Mouse (Mus musculus) embryonic facial prominence, embryonic 14.5 days (tissue): ENCODE measurements around the gene Vegfc. TPM values are rescaled to one million over a fixed set of nuclear protein-coding genes. Genes with fewer than 3 reads are reported as not detected.

Source experiments
- ATAC-seq: fragments of 200-750 bp; cut with Nextera tagmentation; 2 replicates; pipeline ENCODE4 v1.8.0; 2017; ENCODE audit warnings: low read depth, moderate number of reproducible peaks, moderate TSS enrichment
- DNase-seq: peaks from one replicate; pipeline ENCODE4 v3.0.0-alpha.2; 2015; ENCODE audit warnings: low spot score
- H3K27ac ChIP-seq: fragments of 300-500 bp; sonication (generic); replicated peaks from 2 replicates; pipeline ENCODE4 v1.5.1; 2014; ENCODE audit warnings: low read depth, mild to moderate bottlenecking, low read length, moderate library complexity
- H3K27me3 ChIP-seq: fragments of 300-500 bp; sonication (generic); replicated peaks from 2 replicates; pipeline ENCODE4 v1.6.1; 2014; ENCODE audit warnings: low read length; ENCODE audit not compliant: control insufficient read depth, insufficient read depth
- H3K36me3 ChIP-seq: fragments of 300-500 bp; sonication (generic); 2 replicates; pipeline ENCODE4 v1.6.1; 2014; ENCODE audit warnings: low read length, mixed read lengths; ENCODE audit not compliant: control insufficient read depth, insufficient read depth
- H3K4me1 ChIP-seq: fragments of 300-500 bp; sonication (generic); 2 replicates; pipeline ENCODE4 v1.6.1; 2014; ENCODE audit warnings: antibody characterized with exemption, low read length; ENCODE audit not compliant: control insufficient read depth, insufficient read depth
- H3K4me2 ChIP-seq: fragments of 300-500 bp; sonication (generic); 2 replicates; pipeline ENCODE4 v1.6.1; 2014; ENCODE audit warnings: low read depth, mild to moderate bottlenecking, low read length, moderate library complexity, mixed read lengths
- H3K4me3 ChIP-seq: fragments of 300-500 bp; sonication (generic); 2 replicates; pipeline ENCODE4 v1.5.1; 2014; ENCODE audit warnings: low read depth, mild to moderate bottlenecking, low read length
- H3K9ac ChIP-seq: fragments of 300-500 bp; sonication (generic); 2 replicates; pipeline ENCODE4 v1.6.1; 2014; ENCODE audit warnings: low read depth, mild to moderate bottlenecking, low read length, moderate library complexity, mixed read lengths
- H3K9me3 ChIP-seq: fragments of 300-500 bp; sonication (generic); 2 replicates; pipeline ENCODE4 v1.6.1; 2016; ENCODE audit warnings: low read length; ENCODE audit not compliant: control insufficient read depth
- WGBS: fragments of 180-500 bp; shearing (Covaris S2); extraction: QIAGEN DNeasy Blood & Tissue Kit; methylation state at CpG from one replicate; pipeline ENCODE4 v1.1.7; 2014; 5-methylcytosine and 5-hydroxymethylcytosine counted together
- polyA plus RNA-seq: library from polyadenylated mRNA; unstranded; fragments of >200 nt; fragmentation: Nextera tagmentation; extraction: Ambion mirVana; gene quantifications from 2 replicates; pipeline ENCODE4 v1.2.1, GENCODE M21; 2014

The Vegfc gene
- polyA plus RNA-seq, 1 experiment from 2014 or later = 8.9 TPM

GRCm38 (mm10) chr8:54121942-54122341 is 44.5 kb downstream of the Vegfc start:
- H3K9ac ChIP-seq = no peak overlapping the region
- no peak overlapping the region for H3K4me2 ChIP-seq
- H3K4me1 ChIP-seq = no peaks in the 10 kb centered on the region
- no peaks in the 10 kb centered on the region for H3K9me3 ChIP-seq
- H3K27ac ChIP-seq = no peak overlapping the region
- no peaks in the 10 kb centered on the region for H3K36me3 ChIP-seq
- DNase-seq = no peak
- ATAC-seq = no peak
- no peaks in the 10 kb centered on the region for H3K27me3 ChIP-seq
- 81% methylated on average over 3 of the region's 3 CpGs for WGBS
- H3K4me3 ChIP-seq = no peak overlapping the region

GRCm38 (mm10) chr8:54122345-54122744 is 44.9 kb downstream of the Vegfc start:
- ATAC-seq (no peak), DNase-seq (no peak)
- no peak overlapping the region for H3K9ac ChIP-seq
- H3K4me3 ChIP-seq = no peak overlapping the region
- H3K36me3 ChIP-seq = no peaks in the 10 kb centered on the region
- no peak overlapping the region for H3K4me2 ChIP-seq
- 38% methylated on average over 1 of the region's 1 CpGs for WGBS
- no peaks in the 10 kb centered on the region for H3K9me3 ChIP-seq
- no peaks in the 10 kb centered on the region for H3K27me3 ChIP-seq
- H3K4me1 ChIP-seq = no peaks in the 10 kb centered on the region
- no peak overlapping the region for H3K27ac ChIP-seq

- 93% methylated on average over 2 of the region's 2 CpGs for WGBS
- Histone ChIP-seq H3K36me3 (no peaks in the 10 kb centered on the region), H3K27ac (no peak overlapping the region), H3K4me1 (no peaks in the 10 kb centered on the region), H3K4me2 (no peak overlapping the region), H3K27me3 (no peaks in the 10 kb centered on the region), H3K4me3 (no peak overlapping the region), H3K9ac (no peak overlapping the region), H3K9me3 (no peaks in the 10 kb centered on the region)
- ATAC-seq = no peak
- no peak for DNase-seq
Observed at GRCm38 (mm10) chr8:54130558-54130957, 53.2 kb downstream of the Vegfc start.

- DNase-seq = peak; percentile 30
- WGBS = 47% methylated on average over 4 of the region's 4 CpGs
- ATAC-seq = no peak
Observed at GRCm38 (mm10) chr8:54153240-54153639, 75.8 kb downstream of the Vegfc start.

GRCm38 (mm10) chr8:54163505-54163904 is 86.1 kb downstream of the Vegfc start:
- H3K4me2 ChIP-seq = peak overlapping the region; percentile 33
- no peak overlapping the region for H3K4me3 ChIP-seq
- H3K4me1 ChIP-seq = peaks cover 7% of the 10 kb centered on the region; the same call in 1 of the 2 replicates
- DNase-seq (peak; percentile 83), ATAC-seq (peak; percentile 86)
- no peak overlapping the region; the same call in 1 of the 2 replicates for H3K9ac ChIP-seq
- 2% methylated on average over 5 of the region's 5 CpGs for WGBS
- H3K9me3 ChIP-seq = no peaks in the 10 kb centered on the region
- H3K27ac ChIP-seq = peak overlapping the region; percentile 58
- H3K27me3 ChIP-seq = no peaks in the 10 kb centered on the region
- no peaks in the 10 kb centered on the region for H3K36me3 ChIP-seq

More at GRCm38 (mm10) chr8:54153240-54153639, 75.8 kb downstream of the Vegfc start:
- no peaks in the 10 kb centered on the region for H3K27me3 ChIP-seq
- no peak overlapping the region for H3K27ac ChIP-seq
- H3K36me3 ChIP-seq = no peaks in the 10 kb centered on the region
- no peak overlapping the region for H3K4me2 ChIP-seq
- H3K9me3 ChIP-seq = no peaks in the 10 kb centered on the region
- no peaks in the 10 kb centered on the region for H3K4me1 ChIP-seq
- H3K9ac ChIP-seq = no peak overlapping the region
- H3K4me3 ChIP-seq = no peak overlapping the region

GRCm38 (mm10) chr8:54185336-54185735 is 107.9 kb downstream of the Vegfc start:
- no peaks in the 10 kb centered on the region for H3K9me3 ChIP-seq
- no peaks in the 10 kb centered on the region for H3K4me1 ChIP-seq
- H3K4me2 ChIP-seq = no peak overlapping the region
- H3K9ac ChIP-seq = no peak overlapping the region
- H3K4me3 ChIP-seq = no peak overlapping the region
- no peak for ATAC-seq
- WGBS = 79% methylated on average over 2 of the region's 2 CpGs
- no peak for DNase-seq
- H3K27ac ChIP-seq = no peak overlapping the region
- H3K36me3 ChIP-seq = 0 out of 2 replicates have a peak, but pooled peaks cover 5% of the 10 kb centered on the region
- no peaks in the 10 kb centered on the region for H3K27me3 ChIP-seq

- no peaks in the 10 kb centered on the region for H3K9me3 ChIP-seq
- H3K9ac ChIP-seq = no peak overlapping the region
- no peaks in the 10 kb centered on the region for H3K27me3 ChIP-seq
- ATAC-seq (no peak), DNase-seq (no peak)
- no peak overlapping the region for H3K4me3 ChIP-seq
- no peak overlapping the region for H3K4me2 ChIP-seq
- WGBS = 85% methylated on average over 6 of the region's 6 CpGs
- H3K4me1 ChIP-seq = no peaks in the 10 kb centered on the region
- 0 out of 2 replicates have a peak, but pooled peaks cover 5% of the 10 kb centered on the region for H3K36me3 ChIP-seq
- H3K27ac ChIP-seq = no peak overlapping the region
Observed at GRCm38 (mm10) chr8:54185927-54186326, 108.5 kb downstream of the Vegfc start.

GRCm38 (mm10) chr8:54216250-54216649 is 138.8 kb downstream of the Vegfc start:
- WGBS = 65% methylated on average over 2 of the region's 2 CpGs
- Histone ChIP-seq H3K4me2 (no peak overlapping the region), H3K27ac (no peak overlapping the region), H3K4me1 (no peaks in the 10 kb centered on the region), H3K4me3 (no peak overlapping the region), H3K36me3 (no peaks in the 10 kb centered on the region), H3K9ac (no peak overlapping the region), H3K27me3 (no peaks in the 10 kb centered on the region), H3K9me3 (no peaks in the 10 kb centered on the region)
- ATAC-seq (no peak), DNase-seq (no peak)

GRCm38 (mm10) chr8:54228801-54229204 is 151.4 kb downstream of the Vegfc start:
- ATAC-seq (no peak), DNase-seq (no peak)
- Histone ChIP-seq H3K4me2 (no peak overlapping the region), H3K4me3 (no peak overlapping the region), H3K9me3 (no peaks in the 10 kb centered on the region), H3K9ac (no peak overlapping the region), H3K36me3 (no peaks in the 10 kb centered on the region), H3K27ac (no peak overlapping the region), H3K27me3 (no peaks in the 10 kb centered on the region), H3K4me1 (no peaks in the 10 kb centered on the region)
- 45% methylated on average over 1 of the region's 1 CpGs for WGBS
